Mouse (Mus musculus): Measurements from ENCODE around the gene C1ql1. TPM values are rescaled to one million over a fixed set of nuclear protein-coding genes. Genes with fewer than 3 reads are reported as not detected.

C1ql1 gene
- polyA plus RNA-seq, 1 experiment from 2014 or later = 7.9 TPM

DNA sequence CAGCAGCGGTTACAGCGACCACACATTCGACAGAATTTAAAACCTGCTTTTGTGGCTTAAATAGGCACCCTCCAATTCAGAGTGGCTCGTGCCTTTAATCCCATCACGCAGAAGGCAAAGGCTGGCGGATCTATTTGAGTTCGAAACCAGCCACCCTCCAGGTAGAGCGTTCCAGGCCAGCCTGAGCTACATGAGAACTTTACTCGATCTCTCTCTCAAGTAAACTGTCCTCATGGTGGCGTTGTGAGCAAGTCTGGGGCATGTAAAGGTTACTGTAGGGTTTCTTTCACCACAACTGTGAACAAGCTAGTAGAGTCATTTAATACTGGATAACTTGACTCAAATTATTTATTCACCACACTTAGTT is 21.2 kb downstream of the C1ql1 start:
- Histone ChIP-seq H3K4me2 (ENCODE audit: low read length) (peak overlapping the region; percentile 86), H3K4me1 (ENCODE audit: control insufficient read depth, insufficient read depth, low read length) (peaks cover 19% of the 10 kb centered on the region)
- ATAC-seq = peak; percentile 58

GRCm38 (mm10) chr11:102924557-102925350 is 21.7 kb downstream of the C1ql1 start, which contains the start of gene Kif18b:
Gene Kif18b, minus strand, starts transcription at chr11:102925124.
- WGBS = under 1% methylated on average over 62 of the region's 62 CpGs
- Histone ChIP-seq H3K4me1 (ENCODE audit: control insufficient read depth, insufficient read depth, low read length) (peaks cover 19% of the 10 kb centered on the region), H3K9ac (ENCODE audit: low read depth, low read length) (peak within 1 kb of the TSS; percentile 64), H3K27me3 (ENCODE audit: control insufficient read depth, insufficient read depth, low read depth, low read length) (no peaks in the 10 kb centered on the region), H3K36me3 (ENCODE audit: control insufficient read depth, insufficient read depth, low read length) (no peaks in the 10 kb centered on the region), H3K4me2 (ENCODE audit: low read length) (peak within 1 kb of the TSS; percentile 86), H3K27ac (ENCODE audit: low read length) (peak within 1 kb of the TSS; percentile 74), H3K9me3 (replicated peaks; ENCODE audit: control insufficient read depth, low read length, poor library complexity, severe bottlenecking) (no peaks in the 10 kb centered on the region), H3K4me3 (ENCODE audit: low read depth, low read length) (peak within 1 kb of the TSS; percentile 46)
- peak; percentile 87 for ATAC-seq

More for the DNA sequence above, 21.2 kb downstream of the C1ql1 start:
- Histone ChIP-seq H3K36me3 (ENCODE audit: control insufficient read depth, insufficient read depth, low read length) (no peaks in the 10 kb centered on the region), H3K27me3 (ENCODE audit: control insufficient read depth, insufficient read depth, low read depth, low read length) (no peaks in the 10 kb centered on the region), H3K9ac (ENCODE audit: low read depth, low read length) (peak overlapping the region; percentile 64), H3K4me3 (ENCODE audit: low read depth, low read length) (peak overlapping the region; percentile 46), H3K9me3 (replicated peaks; ENCODE audit: control insufficient read depth, low read length, poor library complexity, severe bottlenecking) (no peaks in the 10 kb centered on the region), H3K27ac (ENCODE audit: low read length) (peak overlapping the region; percentile 74)
- 2% methylated on average over 10 of the region's 10 CpGs for WGBS

DNA sequence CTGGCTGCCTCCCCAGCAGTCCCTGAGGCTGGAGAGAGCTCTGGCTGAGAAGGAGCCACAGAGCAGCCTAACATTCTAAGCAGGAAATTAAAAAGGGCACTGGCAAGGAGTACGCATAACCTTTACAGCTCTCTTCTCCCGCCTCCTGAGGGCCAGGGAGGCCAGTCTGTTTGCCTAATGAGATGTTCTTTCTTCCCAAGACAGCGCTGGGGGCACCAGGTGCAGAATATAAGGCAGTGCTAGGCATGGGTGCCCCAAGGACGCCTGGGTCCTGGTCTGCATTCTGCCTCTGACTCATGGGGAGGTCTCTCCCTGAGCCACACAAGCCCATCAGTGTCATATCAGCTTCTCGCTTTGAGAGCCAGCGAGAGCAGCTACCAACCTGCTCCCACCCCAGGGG is 25.0 kb downstream of the C1ql1 start:
- H3K4me1 ChIP-seq (ENCODE audit: control insufficient read depth, insufficient read depth, low read length) = peaks cover 19% of the 10 kb centered on the region
- H3K36me3 ChIP-seq (ENCODE audit: control insufficient read depth, insufficient read depth, low read length) = no peaks in the 10 kb centered on the region
- 63% methylated on average over 6 of the region's 6 CpGs for WGBS
- H3K9ac ChIP-seq (ENCODE audit: low read depth, low read length) = 0 out of 2 replicates have a peak overlapping the region, but pooled peaks have one; percentile 26
- no peak overlapping the region for H3K4me2 ChIP-seq (ENCODE audit: low read length)
- no peak overlapping the region for H3K27ac ChIP-seq (ENCODE audit: low read length)
- no peak overlapping the region for H3K4me3 ChIP-seq (ENCODE audit: low read depth, low read length)
- no peaks in the 10 kb centered on the region for H3K9me3 ChIP-seq (replicated peaks; ENCODE audit: control insufficient read depth, low read length, poor library complexity, severe bottlenecking)
- H3K27me3 ChIP-seq (ENCODE audit: control insufficient read depth, insufficient read depth, low read depth, low read length) = no peaks in the 10 kb centered on the region
- ATAC-seq = no peak

- Histone ChIP-seq H3K27ac (ENCODE audit: low read length) (no peak overlapping the region), H3K9me3 (replicated peaks; ENCODE audit: control insufficient read depth, low read length, poor library complexity, severe bottlenecking) (no peaks in the 10 kb centered on the region), H3K27me3 (ENCODE audit: control insufficient read depth, insufficient read depth, low read depth, low read length) (no peaks in the 10 kb centered on the region), H3K36me3 (ENCODE audit: control insufficient read depth, insufficient read depth, low read length) (no peaks in the 10 kb centered on the region), H3K4me1 (ENCODE audit: control insufficient read depth, insufficient read depth, low read length) (peaks cover 11% of the 10 kb centered on the region; the same call in 1 of the 2 replicates), H3K4me2 (ENCODE audit: low read length) (no peak overlapping the region), H3K9ac (ENCODE audit: low read depth, low read length) (no peak overlapping the region), H3K4me3 (ENCODE audit: low read depth, low read length) (no peak overlapping the region)
- no peak for ATAC-seq
- WGBS = 84% methylated on average over 4 of the region's 4 CpGs
These were observed 28.4 kb downstream of the C1ql1 start for GRCm38 (mm10) chr11:102918077-102918476.

- H3K4me3 ChIP-seq (ENCODE audit: low read depth, low read length) = no peak overlapping the region
- WGBS = 92% methylated on average over 9 of the region's 9 CpGs
- no peaks in the 10 kb centered on the region for H3K36me3 ChIP-seq (ENCODE audit: control insufficient read depth, insufficient read depth, low read length)
- ATAC-seq = no peak
- H3K27me3 ChIP-seq (ENCODE audit: control insufficient read depth, insufficient read depth, low read depth, low read length) = no peaks in the 10 kb centered on the region
- no peak overlapping the region for H3K9ac ChIP-seq (ENCODE audit: low read depth, low read length)
- H3K4me2 ChIP-seq (ENCODE audit: low read length) = no peak overlapping the region
- H3K9me3 ChIP-seq (replicated peaks; ENCODE audit: control insufficient read depth, low read length, poor library complexity, severe bottlenecking) = no peaks in the 10 kb centered on the region
- no peak overlapping the region for H3K27ac ChIP-seq (ENCODE audit: low read length)
- H3K4me1 ChIP-seq (ENCODE audit: control insufficient read depth, insufficient read depth, low read length) = no peaks in the 10 kb centered on the region
These were observed 31.1 kb downstream of the C1ql1 start for GRCm38 (mm10) chr11:102915380-102915779.

- Histone ChIP-seq H3K9me3 (replicated peaks; ENCODE audit: control insufficient read depth, low read length, poor library complexity, severe bottlenecking) (no peaks in the 10 kb centered on the region), H3K9ac (ENCODE audit: low read depth, low read length) (no peak overlapping the region), H3K4me2 (ENCODE audit: low read length) (no peak overlapping the region), H3K4me3 (ENCODE audit: low read depth, low read length) (no peak overlapping the region), H3K27ac (ENCODE audit: low read length) (no peak overlapping the region), H3K36me3 (ENCODE audit: control insufficient read depth, insufficient read depth, low read length) (no peaks in the 10 kb centered on the region), H3K4me1 (ENCODE audit: control insufficient read depth, insufficient read depth, low read length) (no peaks in the 10 kb centered on the region), H3K27me3 (ENCODE audit: control insufficient read depth, insufficient read depth, low read depth, low read length) (no peaks in the 10 kb centered on the region)
- ATAC-seq = no peak
- 67% methylated on average over 7 of the region's 7 CpGs for WGBS
These were observed 35.1 kb downstream of the C1ql1 start for GRCm38 (mm10) chr11:102911376-102911775.

DNA sequence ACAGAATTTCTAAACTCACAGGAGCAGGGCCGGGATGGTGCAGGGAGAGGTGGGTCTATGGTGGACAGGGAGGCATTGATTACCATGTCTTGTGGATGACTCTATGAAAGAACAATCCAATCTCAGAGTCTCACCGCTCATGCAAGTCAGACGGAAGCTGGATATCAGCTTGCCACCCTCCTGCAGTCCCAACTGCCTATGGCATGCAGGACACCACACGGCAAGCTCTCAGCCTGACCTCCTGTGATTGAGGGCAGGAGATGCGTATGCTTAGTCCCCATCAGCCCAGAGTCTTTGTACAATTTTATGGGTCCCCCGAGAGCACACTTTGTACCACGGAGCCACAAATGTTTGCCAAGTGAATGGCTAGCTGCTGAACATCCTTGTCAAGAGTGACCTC is 42.8 kb downstream of the C1ql1 start:
- 82% methylated on average over 7 of the region's 7 CpGs for WGBS
- H3K4me2 ChIP-seq (ENCODE audit: low read length) = no peak overlapping the region

GRCm38 (mm10) chr11:102902107-102902506 is 44.4 kb downstream of the C1ql1 start:
- ATAC-seq = no peak
- Histone ChIP-seq H3K27ac (ENCODE audit: low read length) (no peak overlapping the region), H3K4me2 (ENCODE audit: low read length) (no peak overlapping the region), H3K36me3 (ENCODE audit: control insufficient read depth, insufficient read depth, low read length) (no peaks in the 10 kb centered on the region), H3K4me1 (ENCODE audit: control insufficient read depth, insufficient read depth, low read length) (peaks cover 4% of the 10 kb centered on the region; the same call in 1 of the 2 replicates), H3K9me3 (replicated peaks; ENCODE audit: control insufficient read depth, low read length, poor library complexity, severe bottlenecking) (no peaks in the 10 kb centered on the region), H3K9ac (ENCODE audit: low read depth, low read length) (no peak overlapping the region), H3K27me3 (ENCODE audit: control insufficient read depth, insufficient read depth, low read depth, low read length) (no peaks in the 10 kb centered on the region), H3K4me3 (ENCODE audit: low read depth, low read length) (no peak overlapping the region)
- WGBS = 75% methylated on average over 5 of the region's 5 CpGs

More for the DNA sequence above, 42.8 kb downstream of the C1ql1 start:
- H3K4me1 ChIP-seq (ENCODE audit: control insufficient read depth, insufficient read depth, low read length) = peaks cover 2% of the 10 kb centered on the region; the same call in 1 of the 2 replicates
- no peaks in the 10 kb centered on the region for H3K9me3 ChIP-seq (replicated peaks; ENCODE audit: control insufficient read depth, low read length, poor library complexity, severe bottlenecking)
- ATAC-seq = no peak
- no peak overlapping the region for H3K4me3 ChIP-seq (ENCODE audit: low read depth, low read length)
- no peaks in the 10 kb centered on the region for H3K36me3 ChIP-seq (ENCODE audit: control insufficient read depth, insufficient read depth, low read length)
- no peak overlapping the region for H3K27ac ChIP-seq (ENCODE audit: low read length)
- H3K27me3 ChIP-seq (ENCODE audit: control insufficient read depth, insufficient read depth, low read depth, low read length) = no peaks in the 10 kb centered on the region
- H3K9ac ChIP-seq (ENCODE audit: low read depth, low read length) = no peak overlapping the region

DNA sequence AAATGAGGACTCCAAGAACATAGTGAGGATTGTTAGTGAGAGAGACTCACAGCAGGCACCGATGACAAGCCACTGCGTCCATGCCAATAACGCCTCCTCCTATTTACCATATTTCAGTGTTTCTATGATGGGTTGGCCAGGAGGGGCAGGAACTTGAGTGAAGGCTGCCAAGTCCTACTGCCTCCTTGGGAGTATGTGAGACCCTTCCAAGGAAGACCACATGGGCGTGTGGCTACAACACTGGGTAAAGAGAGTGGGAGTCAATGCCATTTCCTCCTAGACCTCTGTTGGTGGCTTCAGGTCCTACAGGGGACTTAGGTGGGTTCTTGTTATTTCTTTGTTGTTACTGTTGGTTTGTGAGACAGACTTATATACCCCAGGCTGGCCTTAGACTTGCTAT is 45.3 kb downstream of the C1ql1 start:
- H3K9me3 ChIP-seq (replicated peaks; ENCODE audit: control insufficient read depth, low read length, poor library complexity, severe bottlenecking) = no peaks in the 10 kb centered on the region
- H3K4me2 ChIP-seq (ENCODE audit: low read length) = no peak overlapping the region
- no peak overlapping the region for H3K4me3 ChIP-seq (ENCODE audit: low read depth, low read length)
- ATAC-seq = no peak
- H3K27ac ChIP-seq (ENCODE audit: low read length) = no peak overlapping the region
- no peaks in the 10 kb centered on the region; the same call in 1 of the 2 replicates for H3K27me3 ChIP-seq (ENCODE audit: control insufficient read depth, insufficient read depth, low read depth, low read length)
- no peaks in the 10 kb centered on the region for H3K36me3 ChIP-seq (ENCODE audit: control insufficient read depth, insufficient read depth, low read length)
- H3K4me1 ChIP-seq (ENCODE audit: control insufficient read depth, insufficient read depth, low read length) = peaks cover 4% of the 10 kb centered on the region; the same call in 1 of the 2 replicates
- H3K9ac ChIP-seq (ENCODE audit: low read depth, low read length) = no peak overlapping the region
- WGBS = 62% methylated on average over 4 of the region's 4 CpGs

Measured in midbrain, embryonic 16.5 days (tissue).